Comparison of ENCODE assay signal across 18 mouse cellular contexts in the genomic region with DNA sequence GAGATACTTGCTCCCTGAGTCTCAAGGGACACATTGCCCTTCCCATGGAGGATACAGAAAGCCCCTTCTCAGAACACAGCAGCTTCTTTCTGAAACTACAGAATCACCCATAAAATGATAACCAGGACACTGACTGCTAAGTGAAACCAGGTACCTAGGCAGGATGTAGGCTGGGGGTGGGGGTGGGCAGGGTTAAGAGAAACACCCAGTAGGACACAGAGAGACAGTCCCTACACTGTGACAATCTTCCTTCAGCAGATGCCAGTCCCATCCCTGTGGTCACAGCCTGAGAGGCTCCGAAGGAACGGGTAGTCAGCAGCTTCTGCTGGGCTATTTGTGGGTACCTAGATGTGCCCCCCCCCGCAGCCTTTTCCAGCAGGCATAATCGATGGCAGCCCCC. TPM values are rescaled to one million over a fixed set of nuclear protein-coding genes. Genes with fewer than 3 reads are reported as not detected.
DNase-seq lines count a peak whose midpoint lies in the region; ATAC-seq lines count a peak whose summit lies in the region.
"Had no signal": no experiment of that assay in that cellular context is flagged by ENCODE, and none has a peak within 500 bp of the region (broad histone marks: within the 10 kb centered on the region; RNA-seq: fewer than 3 reads in every experiment).

No protein-coding gene starts in this region.

- H3K4me3 ChIP-seq in forebrain, embryonic 10.5 days = no peak overlapping the region
- no peak overlapping the region for H3K4me3 ChIP-seq in forebrain, embryonic 11.5 days (ENCODE audit: low read depth, low read length)
- H3K4me3 ChIP-seq in lung, embryonic 15.5 days = no peak overlapping the region
- no peak overlapping the region for H3K4me3 ChIP-seq in brown adipose tissue, adult 24 weeks (ENCODE audit: insufficient read depth, low read depth, low read length)
- H3K4me3 ChIP-seq: forebrain, embryonic 12.5 days; heart, embryonic 12.5 days; limb, embryonic 15.5 days; neural tube, embryonic 13.5 days had no signal

- 0 out of 2 replicates have a peak overlapping the region, but pooled peaks have one; percentile 30 for H3K27ac ChIP-seq in forebrain, embryonic 10.5 days
- H3K27ac ChIP-seq in forebrain, embryonic 11.5 days (ENCODE audit: low read depth, low read length) = no peak overlapping the region
- H3K27ac ChIP-seq in lung, embryonic 15.5 days = no peak overlapping the region
- H3K27ac ChIP-seq in brown adipose tissue, adult 24 weeks (replicated peaks; ENCODE audit: low read depth, low read length) = peak overlapping the region; percentile 99
- H3K27ac ChIP-seq: forebrain, embryonic 12.5 days; neural tube, embryonic 13.5 days had no signal

- H3K9ac ChIP-seq in forebrain, embryonic 11.5 days (ENCODE audit: low read length) = no peak overlapping the region
- H3K9ac ChIP-seq in lung, embryonic 15.5 days = no peak overlapping the region
- H3K9ac ChIP-seq: forebrain, embryonic 12.5 days; heart, embryonic 12.5 days; limb, embryonic 15.5 days; neural tube, embryonic 13.5 days had no signal

- WGBS in forebrain, embryonic 10.5 days = 90% methylated on average over 4 of the region's 4 CpGs
- WGBS in forebrain, embryonic 11.5 days = 91% methylated on average over 4 of the region's 4 CpGs
- WGBS in lung, embryonic 15.5 days = 88% methylated on average over 4 of the region's 4 CpGs

- no peak for DNase-seq in forebrain, embryonic 10.5 days (ENCODE audit: extremely low spot score, low spot score)
- no peak for DNase-seq in forebrain, embryonic 11.5 days (ENCODE audit: low spot score)
- DNase-seq in lung, postnatal 25 days (ENCODE audit: low spot score) = no peak
- DNase-seq in CD4-positive helper T cell, adult 2 months (ENCODE audit: low read depth, low spot score) = peak; percentile 81
- no peak for DNase-seq in right cerebral cortex, adult 18-20 months
- no peak for DNase-seq in layer of hippocampus, postnatal 10 days (ENCODE audit: low spot score in 2 of 2)
- DNase-seq: adrenal gland, postnatal 14 days; cerebellum, adult 8-10 months; heart, postnatal 4 days; lung, adult 18-20 months; right cerebral cortex, postnatal 14 days had no signal

- peaks cover 15% of the 10 kb centered on the region for H3K4me1 ChIP-seq in forebrain, embryonic 10.5 days
- H3K4me1 ChIP-seq in forebrain, embryonic 11.5 days (replicated peaks; ENCODE audit: control insufficient read depth, insufficient read depth, low read length) = no peaks in the 10 kb centered on the region
- no peaks in the 10 kb centered on the region for H3K4me1 ChIP-seq in lung, embryonic 15.5 days
- H3K4me1 ChIP-seq in brown adipose tissue, adult 24 weeks (ENCODE audit: control insufficient read depth, insufficient read depth, insufficient read length, low read length) = peaks cover 32% of the 10 kb centered on the region
- H3K4me1 ChIP-seq: neural tube, embryonic 13.5 days had no signal

- H3K4me2 ChIP-seq in forebrain, embryonic 11.5 days (ENCODE audit: low read depth, low read length, severe bottlenecking) = no peak overlapping the region
- H3K4me2 ChIP-seq in lung, embryonic 15.5 days = no peak overlapping the region
- H3K4me2 ChIP-seq: forebrain, embryonic 12.5 days; heart, embryonic 12.5 days; limb, embryonic 15.5 days; neural tube, embryonic 13.5 days had no signal

- H3K9me3 ChIP-seq in forebrain, embryonic 10.5 days = no peaks in the 10 kb centered on the region
- H3K9me3 ChIP-seq in forebrain, embryonic 11.5 days (ENCODE audit: control insufficient read depth, low read length) = no peaks in the 10 kb centered on the region; the same call in 1 of the 2 replicates
- H3K9me3 ChIP-seq in lung, embryonic 15.5 days = no peaks in the 10 kb centered on the region
- H3K9me3 ChIP-seq: forebrain, embryonic 12.5 days; heart, embryonic 12.5 days; limb, embryonic 15.5 days; neural tube, embryonic 13.5 days had no signal

- no peaks in the 10 kb centered on the region for H3K27me3 ChIP-seq in forebrain, embryonic 10.5 days (ENCODE audit: poor library complexity, severe bottlenecking)
- no peaks in the 10 kb centered on the region for H3K27me3 ChIP-seq in forebrain, embryonic 11.5 days (ENCODE audit: control insufficient read depth, insufficient read depth, low read length)
- H3K27me3 ChIP-seq in lung, embryonic 15.5 days = no peaks in the 10 kb centered on the region
- H3K27me3 ChIP-seq: forebrain, embryonic 12.5 days; heart, embryonic 12.5 days; limb, embryonic 15.5 days; neural tube, embryonic 13.5 days had no signal

- no peaks in the 10 kb centered on the region for H3K36me3 ChIP-seq in forebrain, embryonic 10.5 days (replicated peaks)
- H3K36me3 ChIP-seq in forebrain, embryonic 11.5 days (ENCODE audit: control insufficient read depth, insufficient read depth, low read length) = no peaks in the 10 kb centered on the region
- no peaks in the 10 kb centered on the region for H3K36me3 ChIP-seq in lung, embryonic 15.5 days
- H3K36me3 ChIP-seq: forebrain, embryonic 12.5 days; heart, embryonic 12.5 days; limb, embryonic 15.5 days; neural tube, embryonic 13.5 days had no signal

- no peak for ATAC-seq in forebrain, embryonic 11.5 days (replicated peaks; ENCODE audit: low FRiP score)
- peak; percentile 38; the same call in 1 of the 2 replicates for ATAC-seq in lung, embryonic 15.5 days (ENCODE audit: borderline replicate concordance, extremely low read depth, low FRiP score, low TSS enrichment)
- ATAC-seq: intestine, postnatal 0 days had no signal

RNA-seq across cellular contexts. Expression of gene A630001G21Rik, which starts 27.8 kb away (rescaled TPM):
- polyA plus RNA-seq in forebrain, embryonic 10.5 days (2016; fragmentation: Nextera tagmentation; extraction: Ambion mirVana) = 0.51 and 0.65 TPM in 2 replicates
- 1.0 and 1.3 TPM in 2 replicates for polyA plus RNA-seq in forebrain, embryonic 11.5 days (2014; fragmentation: Nextera tagmentation; extraction: Ambion mirVana)
- polyA plus RNA-seq in lung, embryonic 15.5 days (2015; fragmentation: Nextera tagmentation; extraction: Ambion mirVana) = 1.2 and 1.5 TPM in 2 replicates
- 3.3 TPM in 1 of 2 replicates, not detected in the other for polyA plus RNA-seq in brown adipose tissue, adult 24 weeks (2012; ENCODE audit: insufficient read depth, insufficient read length, missing spikeins)
- under 1 TPM; 0.36 to 0.43 TPM for total RNA-seq in layer of hippocampus, postnatal 10 days (2021)

RNA-seq across cellular contexts. Expression of gene Cab39, which starts 42.6 kb away (rescaled TPM):
- polyA plus RNA-seq in forebrain, embryonic 10.5 days (2016; fragmentation: Nextera tagmentation; extraction: Ambion mirVana) = 34.0 TPM in 2 replicates
- polyA plus RNA-seq in forebrain, embryonic 11.5 days (2014; fragmentation: Nextera tagmentation; extraction: Ambion mirVana) = 59.7 and 62.3 TPM in 2 replicates
- 28.9 and 29.3 TPM in 2 replicates for polyA plus RNA-seq in lung, embryonic 15.5 days (2015; fragmentation: Nextera tagmentation; extraction: Ambion mirVana)
- 68.7 and 78.3 TPM in 2 replicates for polyA plus RNA-seq in brown adipose tissue, adult 24 weeks (2012; ENCODE audit: insufficient read depth, insufficient read length, missing spikeins)
- total RNA-seq in layer of hippocampus, postnatal 10 days (2021) = 100 to 1,000 TPM; 120 to 158 TPM

Comparison
In these comparisons a context has a peak if more than half of its experiments do, and no peak if none do; other contexts are left out.
1. H3K27ac ChIP-seq: peak in forebrain, embryonic 10.5 days (single experiment) and brown adipose tissue, adult 24 weeks (single experiment); none in forebrain, embryonic 11.5 days (single experiment) and lung, embryonic 15.5 days (single experiment).